Mouse (Mus musculus) intestine, embryonic 16.5 days (tissue): Measurements from ENCODE around the gene Mrvi1. TPM values are rescaled to one million over a fixed set of nuclear protein-coding genes. Genes with fewer than 3 reads are reported as not detected.

ENCODE experiments used
- ATAC-seq: fragments of 200-750 bp; cut with Nextera tagmentation; 2 replicates; pipeline ENCODE4 v1.8.0; 2017; ENCODE audit warnings: moderate TSS enrichment, moderate library complexity
- H3K27ac ChIP-seq: fragments of 300-500 bp; sonication (generic); 2 replicates; pipeline ENCODE4 v1.5.1; 2014; ENCODE audit warnings: mild to moderate bottlenecking, low read length
- H3K27me3 ChIP-seq: fragments of 300-500 bp; sonication (generic); replicated peaks from 2 replicates; pipeline ENCODE4 v1.6.1; 2014; ENCODE audit warnings: low read length, control low read depth, mixed read lengths; ENCODE audit not compliant: control insufficient read depth, insufficient read depth
- H3K36me3 ChIP-seq: fragments of 300-500 bp; sonication (generic); 2 replicates; pipeline ENCODE4 v1.6.1; 2014; ENCODE audit warnings: low read length, control low read depth; ENCODE audit not compliant: control insufficient read depth, insufficient read depth
- H3K4me1 ChIP-seq: fragments of 300-500 bp; sonication (generic); 2 replicates; pipeline ENCODE4 v1.6.1; 2014; ENCODE audit warnings: low read length, control low read depth, mixed read lengths; ENCODE audit not compliant: control insufficient read depth, insufficient read depth
- H3K4me2 ChIP-seq: fragments of 300-500 bp; sonication (generic); 2 replicates; pipeline ENCODE4 v1.6.1; 2014; ENCODE audit warnings: low read depth, low read length, control low read depth
- H3K4me3 ChIP-seq: fragments of 300-500 bp; sonication (generic); 2 replicates; pipeline ENCODE4 v1.5.1; 2014; ENCODE audit warnings: mild to moderate bottlenecking, low read length
- H3K9ac ChIP-seq: fragments of 300-500 bp; sonication (generic); 2 replicates; pipeline ENCODE4 v1.6.1; 2014; ENCODE audit warnings: low read depth, low read length
- H3K9me3 ChIP-seq: fragments of 300-500 bp; sonication (generic); 2 replicates; pipeline ENCODE4 v1.6.1; 2016; ENCODE audit warnings: low read length, control low read depth; ENCODE audit not compliant: control insufficient read depth
- WGBS: fragments of 180-500 bp; shearing (Covaris S2); extraction: QIAGEN DNeasy Blood & Tissue Kit; methylation state at CpG from one replicate; pipeline ENCODE4 v1.1.7; 2014; 5-methylcytosine and 5-hydroxymethylcytosine counted together
- polyA plus RNA-seq: library from polyadenylated mRNA; unstranded; fragments of >200 nt; fragmentation: Nextera tagmentation; extraction: Ambion mirVana; gene quantifications from 2 replicates; pipeline ENCODE4 v1.2.1, GENCODE M21; 2015

The Mrvi1 gene
- polyA plus RNA-seq, 1 experiment from 2014 or later: 12.0 TPM

DNA sequence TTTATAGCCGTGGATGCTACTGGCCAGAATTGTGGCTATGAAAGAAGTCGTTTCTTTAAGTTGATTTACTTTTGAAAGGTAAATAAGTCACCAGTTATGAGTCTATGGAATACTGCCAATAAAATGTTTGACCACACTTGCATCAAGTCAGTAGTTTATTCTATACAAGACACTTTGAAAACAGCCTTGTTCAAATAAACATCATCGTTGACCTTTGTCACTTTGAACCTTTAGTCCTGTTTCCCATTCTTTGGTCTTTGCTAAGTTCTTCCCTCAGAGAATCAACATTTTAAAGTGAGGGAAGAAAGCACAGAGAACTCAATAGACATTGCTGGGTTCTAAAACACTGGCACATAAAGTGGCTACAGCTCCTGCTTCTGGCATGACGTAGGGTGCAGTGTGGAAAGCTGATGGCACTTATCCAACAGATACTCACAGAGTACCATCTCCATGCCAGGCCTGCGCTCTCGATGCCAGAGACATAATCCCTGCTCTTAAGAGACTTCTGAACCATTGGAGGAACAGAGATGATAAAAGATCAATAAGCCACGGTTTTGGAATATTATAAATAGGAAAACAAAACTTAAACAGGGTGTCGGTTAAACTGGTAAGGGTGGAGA is 127.2 kb downstream of the Mrvi1 start:
- Histone ChIP-seq H3K4me3 (no peak overlapping the region), H3K9ac (no peak overlapping the region), H3K9me3 (no peaks in the 10 kb centered on the region), H3K27me3 (no peaks in the 10 kb centered on the region), H3K4me1 (peaks cover 36% of the 10 kb centered on the region), H3K4me2 (no peak overlapping the region), H3K27ac (no peak overlapping the region), H3K36me3 (no peaks in the 10 kb centered on the region)
- ATAC-seq: no peak
- 61% methylated on average over 8 of the region's 8 CpGs for whole genome bisulfite sequencing

GRCm38 (mm10) chr7:110854519-110854918 is 127.7 kb downstream of the Mrvi1 start:
- Histone ChIP-seq H3K27ac (no peak overlapping the region), H3K9me3 (no peaks in the 10 kb centered on the region), H3K36me3 (no peaks in the 10 kb centered on the region), H3K27me3 (no peaks in the 10 kb centered on the region), H3K4me2 (no peak overlapping the region), H3K9ac (no peak overlapping the region), H3K4me3 (no peak overlapping the region), H3K4me1 (peaks cover 32% of the 10 kb centered on the region)
- ATAC-seq: no peak
- WGBS: 50% methylated on average over 3 of the region's 3 CpGs

- H3K36me3 ChIP-seq: no peaks in the 10 kb centered on the region
- no peak overlapping the region for H3K4me2 ChIP-seq
- peaks cover 26% of the 10 kb centered on the region for H3K4me1 ChIP-seq
- no peak overlapping the region for H3K27ac ChIP-seq
- 51% methylated on average over 10 of the region's 10 CpGs for WGBS
- no peak overlapping the region for H3K9ac ChIP-seq
- H3K9me3 ChIP-seq: no peaks in the 10 kb centered on the region
- no peak overlapping the region for H3K4me3 ChIP-seq
- H3K27me3 ChIP-seq: no peaks in the 10 kb centered on the region
- no peak for ATAC-seq
Observed at GRCm38 (mm10) chr7:110853611-110854010, 128.7 kb downstream of the Mrvi1 start.

- Histone ChIP-seq H3K4me1 (peaks cover 26% of the 10 kb centered on the region), H3K27ac (peak overlapping the region; percentile 91), H3K27me3 (no peaks in the 10 kb centered on the region), H3K9me3 (no peaks in the 10 kb centered on the region), H3K9ac (0 out of 2 replicates have a peak overlapping the region, but pooled peaks have one; percentile 19), H3K4me3 (no peak overlapping the region), H3K36me3 (no peaks in the 10 kb centered on the region), H3K4me2 (peak overlapping the region; percentile 12; the same call in 1 of the 2 replicates)
- 60% methylated on average over 7 of the region's 7 CpGs for WGBS
- ATAC-seq: peak; percentile 81
Observed at GRCm38 (mm10) chr7:110851541-110852203, 130.6 kb downstream of the Mrvi1 start.

GRCm38 (mm10) chr7:110848371-110848770 is 133.9 kb downstream of the Mrvi1 start:
- Histone ChIP-seq H3K4me3 (no peak overlapping the region), H3K4me1 (peaks cover 10% of the 10 kb centered on the region), H3K9ac (no peak overlapping the region), H3K9me3 (no peaks in the 10 kb centered on the region), H3K36me3 (no peaks in the 10 kb centered on the region), H3K27me3 (no peaks in the 10 kb centered on the region), H3K27ac (no peak overlapping the region), H3K4me2 (no peak overlapping the region)
- ATAC-seq: no peak
- WGBS: 83% methylated on average over 1 of the region's 1 CpGs

GRCm38 (mm10) chr7:110847321-110847720 is 134.9 kb downstream of the Mrvi1 start:
- Histone ChIP-seq H3K27me3 (no peaks in the 10 kb centered on the region), H3K9ac (no peak overlapping the region), H3K27ac (no peak overlapping the region), H3K4me2 (no peak overlapping the region), H3K9me3 (no peaks in the 10 kb centered on the region), H3K4me1 (peaks cover 11% of the 10 kb centered on the region), H3K36me3 (no peaks in the 10 kb centered on the region), H3K4me3 (no peak overlapping the region)
- no peak for ATAC-seq
- 77% methylated on average over 2 of the region's 2 CpGs for WGBS

DNA sequence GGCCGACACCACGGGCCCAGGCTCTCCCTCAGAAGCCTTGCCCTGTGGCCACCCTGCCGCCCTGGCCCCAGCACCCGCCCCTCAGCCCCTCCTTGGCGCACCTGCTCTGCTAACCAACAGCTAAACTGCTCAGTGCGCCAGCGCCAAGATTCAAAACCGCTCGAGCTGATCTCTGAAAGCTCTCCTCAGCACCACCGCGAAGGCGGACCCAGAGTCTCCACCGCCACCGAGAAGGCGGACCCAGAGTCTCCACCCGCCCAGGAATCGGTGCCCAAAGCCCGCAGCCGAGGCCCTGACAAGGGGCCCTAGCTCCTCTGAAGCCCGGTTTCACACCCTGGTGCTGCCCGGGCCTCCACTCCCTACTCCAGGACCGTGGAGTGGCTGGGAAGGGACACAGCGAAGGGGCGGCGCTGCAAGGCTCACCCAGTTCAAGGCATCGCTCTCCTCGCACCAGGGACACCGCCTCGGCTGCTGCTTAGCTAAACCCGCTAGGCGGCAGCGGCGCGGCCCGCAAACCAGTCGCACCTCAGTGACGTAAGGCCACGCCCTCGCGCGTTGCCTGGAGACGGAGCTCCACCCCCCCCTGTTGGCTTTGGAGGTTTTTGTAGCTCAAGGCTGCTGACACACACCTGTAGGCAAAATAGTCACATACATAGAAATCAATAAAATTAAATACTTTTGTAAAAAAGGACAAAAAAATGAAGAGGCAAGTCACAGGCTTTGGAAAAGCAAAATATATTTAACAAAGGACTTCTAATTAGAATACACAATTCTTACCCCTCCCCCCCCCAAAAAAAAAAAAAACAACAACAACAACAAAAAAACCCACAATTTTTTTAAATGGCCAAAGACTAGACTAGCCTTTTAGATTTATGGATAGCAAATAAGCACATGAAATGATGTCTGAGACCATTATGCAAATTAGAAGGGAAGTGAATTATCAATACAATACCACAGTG is 138.1 kb downstream of the Mrvi1 start, which contains the start of gene Rnf141:
Gene Rnf141 (minus strand): TSS at position 542 of the 959 bp plus-strand sequence.
- Histone ChIP-seq H3K9ac (peak within 1 kb of the TSS; percentile 93), H3K4me2 (peak within 1 kb of the TSS; percentile 83), H3K4me1 (0 out of 2 replicates have a peak, but pooled peaks cover 3% of the 10 kb centered on the region), H3K4me3 (peak within 1 kb of the TSS; percentile 91), H3K9me3 (no peaks in the 10 kb centered on the region), H3K27ac (peak within 1 kb of the TSS; percentile 99), H3K36me3 (no peaks in the 10 kb centered on the region), H3K27me3 (no peaks in the 10 kb centered on the region)
- WGBS: under 1% methylated on average over 42 of the region's 42 CpGs
- ATAC-seq: peak; percentile 93

DNA sequence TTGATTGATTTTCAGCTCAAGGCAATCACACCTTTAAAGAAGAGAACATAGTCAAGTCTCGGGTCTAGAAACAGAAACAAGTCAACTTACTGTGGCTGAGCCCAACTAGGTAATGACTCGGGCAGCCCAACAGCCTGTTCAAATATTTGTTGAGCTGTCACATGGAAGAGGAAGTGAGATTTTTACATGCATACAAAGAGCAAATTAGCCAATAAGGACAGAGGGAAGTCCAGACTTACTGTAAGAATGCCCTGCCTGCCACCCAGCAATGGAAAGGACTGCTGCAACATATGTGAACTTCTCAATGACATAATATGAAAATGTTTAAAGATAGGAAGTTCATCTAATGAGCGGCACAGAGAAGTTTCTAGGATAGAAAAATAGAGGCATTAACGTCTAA is 141.9 kb downstream of the Mrvi1 start:
- WGBS: 49% methylated on average over 4 of the region's 4 CpGs
- Histone ChIP-seq H3K36me3 (no peaks in the 10 kb centered on the region), H3K9me3 (no peaks in the 10 kb centered on the region), H3K4me2 (no peak overlapping the region), H3K4me3 (no peak overlapping the region), H3K9ac (no peak overlapping the region), H3K27me3 (no peaks in the 10 kb centered on the region), H3K4me1 (0 out of 2 replicates have a peak, but pooled peaks cover 3% of the 10 kb centered on the region), H3K27ac (no peak overlapping the region)
- ATAC-seq: no peak

GRCm38 (mm10) chr7:110834522-110834921 is 147.7 kb downstream of the Mrvi1 start:
- no peak overlapping the region for H3K9ac ChIP-seq
- H3K4me1 ChIP-seq: no peaks in the 10 kb centered on the region
- H3K27me3 ChIP-seq: no peaks in the 10 kb centered on the region
- H3K4me3 ChIP-seq: no peak overlapping the region
- ATAC-seq: peak; percentile 44; the same call in 1 of the 2 replicates
- H3K9me3 ChIP-seq: no peaks in the 10 kb centered on the region
- no peak overlapping the region for H3K4me2 ChIP-seq
- no peak overlapping the region for H3K27ac ChIP-seq
- H3K36me3 ChIP-seq: peaks cover 5% of the 10 kb centered on the region; the same call in 1 of the 2 replicates
- 57% methylated on average over 3 of the region's 3 CpGs for whole genome bisulfite sequencing
